Mouse (Mus musculus): ENCODE results near the gene Fbxo22. TPM values are rescaled to one million over a fixed set of nuclear protein-coding genes. Genes with fewer than 3 reads are reported as not detected.

The Fbxo22 gene
- polyA plus RNA-seq, 1 experiment from 2014 or later: 18.7 TPM

- Histone ChIP-seq H3K27ac (ENCODE audit: low read length) (no peak overlapping the region), H3K4me1 (ENCODE audit: control insufficient read depth, low read depth, low read length) (peaks cover 9% of the 10 kb centered on the region), H3K9me3 (replicated peaks; ENCODE audit: control insufficient read depth, low read length) (no peaks in the 10 kb centered on the region), H3K27me3 (ENCODE audit: control insufficient read depth, insufficient read depth, low read depth, low read length) (no peaks in the 10 kb centered on the region), H3K4me2 (ENCODE audit: low read depth, low read length) (no peak overlapping the region), H3K9ac (ENCODE audit: low read depth, low read length) (no peak overlapping the region), H3K4me3 (ENCODE audit: low read depth, low read length) (no peak overlapping the region), H3K36me3 (ENCODE audit: control insufficient read depth, insufficient read depth) (peaks cover 12% of the 10 kb centered on the region)
- no peak for ATAC-seq (ENCODE audit: low read depth)
- WGBS (ENCODE audit: insufficient replicate concordance): 83% methylated on average over 1 of the region's 1 CpGs
These were observed 4.7 kb downstream of the Fbxo22 start for GRCm38 (mm10) chr9:55213396-55213795.

GRCm38 (mm10) chr9:55215056-55215455, 6.3 kb downstream of the Fbxo22 start:
- WGBS (ENCODE audit: insufficient replicate concordance): 75% methylated on average over 3 of the region's 3 CpGs
- no peak overlapping the region for H3K4me2 ChIP-seq (ENCODE audit: low read depth, low read length)
- no peaks in the 10 kb centered on the region for H3K9me3 ChIP-seq (replicated peaks; ENCODE audit: control insufficient read depth, low read length)
- H3K9ac ChIP-seq (ENCODE audit: low read depth, low read length): no peak overlapping the region
- peaks cover 4% of the 10 kb centered on the region for H3K4me1 ChIP-seq (ENCODE audit: control insufficient read depth, low read depth, low read length)
- no peaks in the 10 kb centered on the region for H3K27me3 ChIP-seq (ENCODE audit: control insufficient read depth, insufficient read depth, low read depth, low read length)
- H3K4me3 ChIP-seq (ENCODE audit: low read depth, low read length): no peak overlapping the region
- peaks cover 18% of the 10 kb centered on the region for H3K36me3 ChIP-seq (ENCODE audit: control insufficient read depth, insufficient read depth)
- no peak overlapping the region for H3K27ac ChIP-seq (ENCODE audit: low read length)
- ATAC-seq (ENCODE audit: low read depth): no peak

GRCm38 (mm10) chr9:55215648-55216047, 6.9 kb downstream of the Fbxo22 start:
- Histone ChIP-seq H3K9me3 (replicated peaks; ENCODE audit: control insufficient read depth, low read length) (no peaks in the 10 kb centered on the region), H3K36me3 (ENCODE audit: control insufficient read depth, insufficient read depth) (peaks cover 21% of the 10 kb centered on the region), H3K27me3 (ENCODE audit: control insufficient read depth, insufficient read depth, low read depth, low read length) (no peaks in the 10 kb centered on the region), H3K9ac (ENCODE audit: low read depth, low read length) (no peak overlapping the region), H3K4me3 (ENCODE audit: low read depth, low read length) (no peak overlapping the region), H3K4me1 (ENCODE audit: control insufficient read depth, low read depth, low read length) (peaks cover 4% of the 10 kb centered on the region), H3K27ac (ENCODE audit: low read length) (no peak overlapping the region), H3K4me2 (ENCODE audit: low read depth, low read length) (no peak overlapping the region)
- no peak for ATAC-seq (ENCODE audit: low read depth)
- WGBS (ENCODE audit: insufficient replicate concordance): 73% methylated on average over 3 of the region's 3 CpGs

- peaks cover 24% of the 10 kb centered on the region for H3K36me3 ChIP-seq (ENCODE audit: control insufficient read depth, insufficient read depth)
- peaks cover 3% of the 10 kb centered on the region for H3K4me1 ChIP-seq (ENCODE audit: control insufficient read depth, low read depth, low read length)
- H3K4me2 ChIP-seq (ENCODE audit: low read depth, low read length): no peak overlapping the region
- H3K4me3 ChIP-seq (ENCODE audit: low read depth, low read length): no peak overlapping the region
- H3K27me3 ChIP-seq (ENCODE audit: control insufficient read depth, insufficient read depth, low read depth, low read length): no peaks in the 10 kb centered on the region
- 71% methylated on average over 2 of the region's 2 CpGs for WGBS (ENCODE audit: insufficient replicate concordance)
- H3K9ac ChIP-seq (ENCODE audit: low read depth, low read length): no peak overlapping the region
- H3K9me3 ChIP-seq (replicated peaks; ENCODE audit: control insufficient read depth, low read length): no peaks in the 10 kb centered on the region
- ATAC-seq (ENCODE audit: low read depth): no peak
- H3K27ac ChIP-seq (ENCODE audit: low read length): no peak overlapping the region
These were observed 7.4 kb downstream of the Fbxo22 start for GRCm38 (mm10) chr9:55216078-55216477.

GRCm38 (mm10) chr9:55217381-55217780, 8.7 kb downstream of the Fbxo22 start:
- Histone ChIP-seq H3K4me2 (ENCODE audit: low read depth, low read length) (no peak overlapping the region), H3K9ac (ENCODE audit: low read depth, low read length) (no peak overlapping the region), H3K4me1 (ENCODE audit: control insufficient read depth, low read depth, low read length) (no peaks in the 10 kb centered on the region), H3K4me3 (ENCODE audit: low read depth, low read length) (no peak overlapping the region), H3K36me3 (ENCODE audit: control insufficient read depth, insufficient read depth) (peaks cover 24% of the 10 kb centered on the region), H3K9me3 (replicated peaks; ENCODE audit: control insufficient read depth, low read length) (no peaks in the 10 kb centered on the region), H3K27me3 (ENCODE audit: control insufficient read depth, insufficient read depth, low read depth, low read length) (no peaks in the 10 kb centered on the region), H3K27ac (ENCODE audit: low read length) (no peak overlapping the region)
- WGBS (ENCODE audit: insufficient replicate concordance): 65% methylated on average over 3 of the region's 3 CpGs
- no peak for ATAC-seq (ENCODE audit: low read depth)

GRCm38 (mm10) chr9:55225165-55225737, 16.5 kb downstream of the Fbxo22 start:
- WGBS (ENCODE audit: insufficient replicate concordance): 74% methylated on average over 7 of the region's 7 CpGs
- H3K4me3 ChIP-seq (ENCODE audit: low read depth, low read length): no peak overlapping the region
- no peak for ATAC-seq (ENCODE audit: low read depth)
- H3K9me3 ChIP-seq (replicated peaks; ENCODE audit: control insufficient read depth, low read length): no peaks in the 10 kb centered on the region
- H3K4me2 ChIP-seq (ENCODE audit: low read depth, low read length): no peak overlapping the region
- H3K36me3 ChIP-seq (ENCODE audit: control insufficient read depth, insufficient read depth): peaks cover 13% of the 10 kb centered on the region
- H3K4me1 ChIP-seq (ENCODE audit: control insufficient read depth, low read depth, low read length): no peaks in the 10 kb centered on the region; the same call in 1 of the 2 replicates
- no peak overlapping the region for H3K27ac ChIP-seq (ENCODE audit: low read length)
- no peaks in the 10 kb centered on the region for H3K27me3 ChIP-seq (ENCODE audit: control insufficient read depth, insufficient read depth, low read depth, low read length)
- H3K9ac ChIP-seq (ENCODE audit: low read depth, low read length): no peak overlapping the region

- ATAC-seq (ENCODE audit: low read depth): no peak
- H3K9me3 ChIP-seq (replicated peaks; ENCODE audit: control insufficient read depth, low read length): no peaks in the 10 kb centered on the region
- H3K9ac ChIP-seq (ENCODE audit: low read depth, low read length): no peak overlapping the region
- no peak overlapping the region for H3K4me3 ChIP-seq (ENCODE audit: low read depth, low read length)
- H3K4me1 ChIP-seq (ENCODE audit: control insufficient read depth, low read depth, low read length): no peaks in the 10 kb centered on the region; the same call in 1 of the 2 replicates
- peaks cover 7% of the 10 kb centered on the region for H3K36me3 ChIP-seq (ENCODE audit: control insufficient read depth, insufficient read depth)
- H3K27ac ChIP-seq (ENCODE audit: low read length): no peak overlapping the region
- no peak overlapping the region for H3K4me2 ChIP-seq (ENCODE audit: low read depth, low read length)
- WGBS (ENCODE audit: insufficient replicate concordance): 69% methylated on average over 3 of the region's 3 CpGs
- H3K27me3 ChIP-seq (ENCODE audit: control insufficient read depth, insufficient read depth, low read depth, low read length): no peaks in the 10 kb centered on the region
These were observed 17.5 kb downstream of the Fbxo22 start for GRCm38 (mm10) chr9:55226251-55226650.

- Histone ChIP-seq H3K36me3 (ENCODE audit: control insufficient read depth, insufficient read depth) (peaks cover 4% of the 10 kb centered on the region), H3K9me3 (replicated peaks; ENCODE audit: control insufficient read depth, low read length) (no peaks in the 10 kb centered on the region), H3K27ac (ENCODE audit: low read length) (no peak overlapping the region), H3K4me3 (ENCODE audit: low read depth, low read length) (no peak overlapping the region), H3K4me2 (ENCODE audit: low read depth, low read length) (no peak overlapping the region), H3K9ac (ENCODE audit: low read depth, low read length) (no peak overlapping the region), H3K4me1 (ENCODE audit: control insufficient read depth, low read depth, low read length) (no peaks in the 10 kb centered on the region; the same call in 1 of the 2 replicates), H3K27me3 (ENCODE audit: control insufficient read depth, insufficient read depth, low read depth, low read length) (no peaks in the 10 kb centered on the region)
- 72% methylated on average over 4 of the region's 4 CpGs for WGBS (ENCODE audit: insufficient replicate concordance)
- no peak for ATAC-seq (ENCODE audit: low read depth)
These were observed 19.4 kb downstream of the Fbxo22 start for GRCm38 (mm10) chr9:55228149-55228548.

GRCm38 (mm10) chr9:55229010-55229409, 20.3 kb downstream of the Fbxo22 start:
- H3K4me3 ChIP-seq (ENCODE audit: low read depth, low read length): no peak overlapping the region
- no peak overlapping the region for H3K27ac ChIP-seq (ENCODE audit: low read length)
- no peak for ATAC-seq (ENCODE audit: low read depth)
- no peak overlapping the region for H3K4me2 ChIP-seq (ENCODE audit: low read depth, low read length)
- no peaks in the 10 kb centered on the region for H3K27me3 ChIP-seq (ENCODE audit: control insufficient read depth, insufficient read depth, low read depth, low read length)
- no peaks in the 10 kb centered on the region; the same call in 1 of the 2 replicates for H3K4me1 ChIP-seq (ENCODE audit: control insufficient read depth, low read depth, low read length)
- H3K36me3 ChIP-seq (ENCODE audit: control insufficient read depth, insufficient read depth): no peaks in the 10 kb centered on the region; the same call in 1 of the 2 replicates
- H3K9ac ChIP-seq (ENCODE audit: low read depth, low read length): no peak overlapping the region
- no peaks in the 10 kb centered on the region for H3K9me3 ChIP-seq (replicated peaks; ENCODE audit: control insufficient read depth, low read length)
- WGBS (ENCODE audit: insufficient replicate concordance): 43% methylated on average over 10 of the region's 10 CpGs
